Mouse (Mus musculus) spleen, adult 2 months (tissue): ENCODE measurements around the gene Ly6g5b.

Source experiments
- CTCF ChIP-seq: fragments of 200-500 bp; IDR thresholded peaks from 2 replicates; pipeline ENCODE4 v1.5.1; 2011; ENCODE audit warnings: mild to moderate bottlenecking, inconsistent platforms; ENCODE audit not compliant: insufficient read depth, insufficient read length, insufficient replicate concordance; ENCODE audit errors: extremely low read depth
- POLR2A ChIP-seq: fragments of 200-500 bp; IDR thresholded peaks from 2 replicates; pipeline ENCODE4 v1.6.1; 2011; ENCODE audit warnings: low read depth, low read length, inconsistent platforms

GRCm38 (mm10) chr17:35092403-35093198 is 22.6 kb downstream of the Ly6g5b start:
- TF ChIP-seq POLR2A: no peak
- TF ChIP-seq CTCF: no peak
